Mouse (Mus musculus): ENCODE data around the gene Plcb1. TPM values are rescaled to one million over a fixed set of nuclear protein-coding genes. Genes with fewer than 3 reads are reported as not detected.

Gene Plcb1
- polyA plus RNA-seq, 1 experiment from 2014 or later = 3.2 TPM

GRCm38 (mm10) chr2:134851189-134852171, 65.6 kb downstream of the Plcb1 start:
- WGBS = 69% methylated on average over 13 of the region's 13 CpGs
- no peaks in the 10 kb centered on the region for H3K36me3 ChIP-seq (ENCODE audit: control insufficient read depth, insufficient read depth)
- no peak overlapping the region for H3K9ac ChIP-seq (ENCODE audit: low read length)
- H3K4me1 ChIP-seq (ENCODE audit: control insufficient read depth, insufficient read depth, low read length) = no peaks in the 10 kb centered on the region
- no peak overlapping the region for H3K4me3 ChIP-seq (ENCODE audit: low read length)
- no peak overlapping the region for H3K27ac ChIP-seq (ENCODE audit: low read length)
- H3K9me3 ChIP-seq (replicated peaks; ENCODE audit: control insufficient read depth, low read length) = no peaks in the 10 kb centered on the region
- ATAC-seq (replicated peaks; ENCODE audit: extremely low read depth, insufficient read depth, low FRiP score) = no peak
- no peaks in the 10 kb centered on the region for H3K27me3 ChIP-seq (ENCODE audit: control insufficient read depth, insufficient read depth, low read length)
- no peak overlapping the region for H3K4me2 ChIP-seq (ENCODE audit: low read depth, low read length)

GRCm38 (mm10) chr2:134856239-134856638, 70.4 kb downstream of the Plcb1 start:
- no peak overlapping the region for H3K4me2 ChIP-seq (ENCODE audit: low read depth, low read length)
- H3K9ac ChIP-seq (ENCODE audit: low read length) = no peak overlapping the region
- ATAC-seq (replicated peaks; ENCODE audit: extremely low read depth, insufficient read depth, low FRiP score) = no peak
- H3K9me3 ChIP-seq (replicated peaks; ENCODE audit: control insufficient read depth, low read length) = no peaks in the 10 kb centered on the region
- no peaks in the 10 kb centered on the region for H3K36me3 ChIP-seq (ENCODE audit: control insufficient read depth, insufficient read depth)
- no peaks in the 10 kb centered on the region for H3K27me3 ChIP-seq (ENCODE audit: control insufficient read depth, insufficient read depth, low read length)
- no peak overlapping the region for H3K27ac ChIP-seq (ENCODE audit: low read length)
- H3K4me1 ChIP-seq (ENCODE audit: control insufficient read depth, insufficient read depth, low read length) = no peaks in the 10 kb centered on the region
- no peak overlapping the region for H3K4me3 ChIP-seq (ENCODE audit: low read length)

DNA sequence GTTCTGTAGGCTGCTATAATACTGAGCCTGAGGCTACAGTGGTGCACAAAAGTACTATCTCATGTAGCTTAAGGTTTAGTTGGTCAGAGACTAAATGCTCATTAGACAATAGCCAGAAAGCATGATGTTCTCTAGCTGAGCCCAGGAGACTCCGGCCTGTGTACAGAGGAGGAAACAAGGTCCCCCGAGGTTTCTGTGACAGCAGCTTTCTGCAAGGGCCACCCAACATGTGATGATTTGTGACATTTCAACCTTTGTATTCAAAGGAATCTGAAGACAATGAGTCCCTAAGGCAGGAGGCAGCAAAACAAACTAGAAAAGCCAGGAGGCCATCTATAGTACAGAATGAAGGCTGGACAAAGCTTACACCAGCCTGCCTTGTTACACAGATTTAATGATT, 70.8 kb downstream of the Plcb1 start:
- WGBS = 60% methylated on average over 2 of the region's 2 CpGs
- no peaks in the 10 kb centered on the region for H3K9me3 ChIP-seq (replicated peaks; ENCODE audit: control insufficient read depth, low read length)
- H3K4me3 ChIP-seq (ENCODE audit: low read length) = no peak overlapping the region
- no peaks in the 10 kb centered on the region for H3K36me3 ChIP-seq (ENCODE audit: control insufficient read depth, insufficient read depth)
- no peaks in the 10 kb centered on the region for H3K4me1 ChIP-seq (ENCODE audit: control insufficient read depth, insufficient read depth, low read length)
- ATAC-seq (replicated peaks; ENCODE audit: extremely low read depth, insufficient read depth, low FRiP score) = no peak
- no peak overlapping the region for H3K27ac ChIP-seq (ENCODE audit: low read length)
- H3K9ac ChIP-seq (ENCODE audit: low read length) = no peak overlapping the region
- no peak overlapping the region for H3K4me2 ChIP-seq (ENCODE audit: low read depth, low read length)
- no peaks in the 10 kb centered on the region for H3K27me3 ChIP-seq (ENCODE audit: control insufficient read depth, insufficient read depth, low read length)

DNA sequence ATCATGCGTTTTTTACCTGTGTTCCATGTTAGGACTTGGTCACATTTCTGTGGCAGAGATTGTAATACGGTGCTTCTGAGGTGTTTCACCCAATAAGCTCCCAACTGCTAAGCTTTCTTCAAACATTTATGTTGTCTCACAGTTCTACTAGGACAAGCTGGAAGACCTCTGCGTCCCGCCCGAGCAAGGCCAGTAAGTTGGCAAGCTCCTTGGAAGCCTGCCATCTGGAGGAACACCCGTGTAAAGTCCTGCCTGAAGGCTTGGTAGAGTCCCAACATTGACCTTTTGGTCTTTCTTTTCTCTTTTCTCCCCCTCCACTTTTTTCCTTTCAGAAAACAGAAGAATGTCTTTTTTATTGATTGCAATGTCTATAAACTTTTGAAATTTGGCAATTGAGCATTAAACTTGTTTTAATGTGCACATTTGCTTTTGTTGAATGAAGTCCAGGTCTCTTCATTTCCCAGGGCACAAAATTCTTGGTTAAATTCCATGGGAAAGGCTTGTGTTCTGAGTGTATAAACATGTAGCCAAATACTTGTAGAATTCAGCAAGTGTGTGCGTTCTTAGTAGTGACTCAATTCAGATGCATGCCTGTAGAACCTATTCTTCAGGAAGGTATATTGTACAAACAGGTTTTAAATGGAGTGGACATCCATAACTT, 79.2 kb downstream of the Plcb1 start:
- ATAC-seq (replicated peaks; ENCODE audit: extremely low read depth, insufficient read depth, low FRiP score) = no peak
- H3K27ac ChIP-seq (ENCODE audit: low read length) = no peak overlapping the region
- H3K4me3 ChIP-seq (ENCODE audit: low read length) = no peak overlapping the region
- H3K36me3 ChIP-seq (ENCODE audit: control insufficient read depth, insufficient read depth) = no peaks in the 10 kb centered on the region
- no peaks in the 10 kb centered on the region for H3K9me3 ChIP-seq (replicated peaks; ENCODE audit: control insufficient read depth, low read length)
- H3K4me2 ChIP-seq (ENCODE audit: low read depth, low read length) = no peak overlapping the region
- no peak overlapping the region for H3K9ac ChIP-seq (ENCODE audit: low read length)
- H3K4me1 ChIP-seq (ENCODE audit: control insufficient read depth, insufficient read depth, low read length) = no peaks in the 10 kb centered on the region
- no peaks in the 10 kb centered on the region for H3K27me3 ChIP-seq (ENCODE audit: control insufficient read depth, insufficient read depth, low read length)
- WGBS = 55% methylated on average over 7 of the region's 7 CpGs

- Histone ChIP-seq H3K4me3 (ENCODE audit: low read length) (no peak overlapping the region), H3K9me3 (replicated peaks; ENCODE audit: control insufficient read depth, low read length) (no peaks in the 10 kb centered on the region), H3K27me3 (ENCODE audit: control insufficient read depth, insufficient read depth, low read length) (no peaks in the 10 kb centered on the region), H3K27ac (ENCODE audit: low read length) (no peak overlapping the region), H3K4me1 (ENCODE audit: control insufficient read depth, insufficient read depth, low read length) (peaks cover 7% of the 10 kb centered on the region), H3K9ac (ENCODE audit: low read length) (no peak overlapping the region), H3K4me2 (ENCODE audit: low read depth, low read length) (no peak overlapping the region), H3K36me3 (ENCODE audit: control insufficient read depth, insufficient read depth) (no peaks in the 10 kb centered on the region)
- no peak for ATAC-seq (replicated peaks; ENCODE audit: extremely low read depth, insufficient read depth, low FRiP score)
- 94% methylated on average over 6 of the region's 6 CpGs for WGBS
Measured at GRCm38 (mm10) chr2:134867381-134867780, 81.5 kb downstream of the Plcb1 start.

DNA sequence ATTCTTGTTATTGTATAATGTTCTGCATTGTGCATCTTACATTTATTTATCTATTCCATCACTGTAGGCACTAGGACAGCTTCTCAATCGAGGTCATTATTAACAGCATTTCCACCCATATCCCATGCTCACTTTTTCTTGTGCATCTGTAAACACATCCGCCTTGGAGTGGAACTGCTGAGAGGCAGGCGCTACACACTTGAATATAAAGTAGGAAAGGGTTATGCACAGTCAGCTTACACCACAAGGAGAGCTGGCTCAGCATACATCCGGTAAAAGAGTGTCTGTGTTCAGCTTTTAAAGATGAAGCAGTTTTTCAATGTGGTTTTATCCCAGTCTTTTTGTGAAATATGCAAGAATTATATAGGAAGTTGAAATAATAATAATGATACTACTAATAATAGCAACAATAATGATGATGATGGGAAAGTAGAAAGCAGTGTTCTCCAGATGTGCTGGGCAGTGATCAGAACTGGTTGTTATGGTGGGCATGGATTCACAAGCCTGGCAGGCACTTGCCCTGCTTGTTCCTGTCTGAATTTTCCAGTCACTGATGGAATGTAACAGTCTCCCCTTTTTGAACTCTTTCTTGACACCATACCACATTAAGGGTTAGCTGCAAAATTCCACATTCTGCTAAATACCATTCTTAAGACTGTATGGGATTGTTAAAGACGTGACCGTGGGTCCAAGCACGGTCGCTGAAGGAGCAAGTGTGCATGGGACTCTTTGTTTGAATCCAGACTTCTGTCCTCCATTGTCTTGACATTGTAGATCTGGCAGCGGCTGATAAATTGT, 86.0 kb downstream of the Plcb1 start:
- Histone ChIP-seq H3K4me2 (ENCODE audit: low read depth, low read length) (peak overlapping the region; percentile 43), H3K4me1 (ENCODE audit: control insufficient read depth, insufficient read depth, low read length) (peaks cover 12% of the 10 kb centered on the region), H3K27me3 (ENCODE audit: control insufficient read depth, insufficient read depth, low read length) (no peaks in the 10 kb centered on the region), H3K36me3 (ENCODE audit: control insufficient read depth, insufficient read depth) (no peaks in the 10 kb centered on the region), H3K9me3 (replicated peaks; ENCODE audit: control insufficient read depth, low read length) (no peaks in the 10 kb centered on the region), H3K4me3 (ENCODE audit: low read length) (no peak overlapping the region), H3K27ac (ENCODE audit: low read length) (peak overlapping the region; percentile 71), H3K9ac (ENCODE audit: low read length) (no peak overlapping the region)
- peak; percentile 41; the same call in 1 of the 2 replicates for ATAC-seq (replicated peaks; ENCODE audit: extremely low read depth, insufficient read depth, low FRiP score)
- WGBS = 37% methylated on average over 9 of the region's 9 CpGs

DNA sequence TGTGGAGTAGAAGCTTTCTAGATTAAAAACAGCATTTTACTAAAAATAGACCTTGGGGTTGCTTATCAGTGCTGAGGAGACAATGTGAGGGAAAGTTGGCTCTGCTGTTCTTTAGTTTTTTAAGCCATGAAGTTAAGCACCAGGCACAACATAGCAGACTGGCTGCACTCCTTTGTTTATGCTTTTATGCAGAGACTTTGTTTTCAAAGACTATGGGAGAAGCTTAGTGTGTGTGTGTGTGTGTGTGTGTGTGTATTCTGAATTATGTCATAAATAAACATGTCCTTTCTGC, 86.6 kb downstream of the Plcb1 start:
- peak; percentile 49; the same call in 1 of the 2 replicates for ATAC-seq (replicated peaks; ENCODE audit: extremely low read depth, insufficient read depth, low FRiP score)
- Histone ChIP-seq H3K4me3 (ENCODE audit: low read length) (no peak overlapping the region), H3K4me1 (ENCODE audit: control insufficient read depth, insufficient read depth, low read length) (peaks cover 12% of the 10 kb centered on the region), H3K9me3 (replicated peaks; ENCODE audit: control insufficient read depth, low read length) (no peaks in the 10 kb centered on the region), H3K27me3 (ENCODE audit: control insufficient read depth, insufficient read depth, low read length) (no peaks in the 10 kb centered on the region), H3K36me3 (ENCODE audit: control insufficient read depth, insufficient read depth) (no peaks in the 10 kb centered on the region), H3K4me2 (ENCODE audit: low read depth, low read length) (peak overlapping the region; percentile 43), H3K9ac (ENCODE audit: low read length) (no peak overlapping the region), H3K27ac (ENCODE audit: low read length) (peak overlapping the region; percentile 71)

DNA sequence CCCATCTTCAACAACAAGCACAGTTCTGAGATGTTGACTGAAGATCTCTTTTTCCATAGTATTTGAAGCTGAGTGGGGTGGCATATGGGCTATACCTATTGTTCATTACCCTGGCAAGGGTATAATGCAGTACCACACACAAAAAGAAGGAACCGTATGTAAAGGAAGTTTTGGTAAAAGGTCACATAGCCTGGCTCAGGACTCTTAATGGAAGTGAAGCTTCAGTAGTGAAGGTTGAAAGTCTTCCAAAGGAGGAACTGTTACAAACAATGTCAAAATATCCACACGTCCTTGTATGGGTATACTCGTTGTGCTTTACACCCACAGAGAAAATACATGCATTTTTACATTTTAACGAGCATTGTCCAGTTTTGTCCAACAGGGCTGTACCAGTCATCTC, 91.3 kb downstream of the Plcb1 start:
- Histone ChIP-seq H3K27ac (ENCODE audit: low read length) (no peak overlapping the region), H3K9me3 (replicated peaks; ENCODE audit: control insufficient read depth, low read length) (no peaks in the 10 kb centered on the region), H3K27me3 (ENCODE audit: control insufficient read depth, insufficient read depth, low read length) (no peaks in the 10 kb centered on the region), H3K36me3 (ENCODE audit: control insufficient read depth, insufficient read depth) (no peaks in the 10 kb centered on the region), H3K4me1 (ENCODE audit: control insufficient read depth, insufficient read depth, low read length) (peaks cover 11% of the 10 kb centered on the region), H3K4me2 (ENCODE audit: low read depth, low read length) (no peak overlapping the region), H3K9ac (ENCODE audit: low read length) (no peak overlapping the region), H3K4me3 (ENCODE audit: low read length) (no peak overlapping the region)
- WGBS = 79% methylated on average over 4 of the region's 4 CpGs
- ATAC-seq (replicated peaks; ENCODE audit: extremely low read depth, insufficient read depth, low FRiP score) = no peak

GRCm38 (mm10) chr2:134891207-134891606, 105.3 kb downstream of the Plcb1 start:
- 72% methylated on average over 2 of the region's 2 CpGs for WGBS
- no peak for ATAC-seq (replicated peaks; ENCODE audit: extremely low read depth, insufficient read depth, low FRiP score)
- Histone ChIP-seq H3K4me3 (ENCODE audit: low read length) (no peak overlapping the region), H3K4me1 (ENCODE audit: control insufficient read depth, insufficient read depth, low read length) (no peaks in the 10 kb centered on the region), H3K9ac (ENCODE audit: low read length) (no peak overlapping the region), H3K4me2 (ENCODE audit: low read depth, low read length) (no peak overlapping the region), H3K36me3 (ENCODE audit: control insufficient read depth, insufficient read depth) (no peaks in the 10 kb centered on the region), H3K9me3 (replicated peaks; ENCODE audit: control insufficient read depth, low read length) (no peaks in the 10 kb centered on the region), H3K27ac (ENCODE audit: low read length) (no peak overlapping the region), H3K27me3 (ENCODE audit: control insufficient read depth, insufficient read depth, low read length) (no peaks in the 10 kb centered on the region)

All from heart, embryonic 16.5 days (tissue).